Mouse (Mus musculus): ENCODE data around the gene Dglucy. TPM values are rescaled to one million over a fixed set of nuclear protein-coding genes. Genes with fewer than 3 reads are reported as not detected.

The Dglucy gene
- polyA plus RNA-seq, 1 experiment from 2014 or later, result 3.0 TPM

DNA sequence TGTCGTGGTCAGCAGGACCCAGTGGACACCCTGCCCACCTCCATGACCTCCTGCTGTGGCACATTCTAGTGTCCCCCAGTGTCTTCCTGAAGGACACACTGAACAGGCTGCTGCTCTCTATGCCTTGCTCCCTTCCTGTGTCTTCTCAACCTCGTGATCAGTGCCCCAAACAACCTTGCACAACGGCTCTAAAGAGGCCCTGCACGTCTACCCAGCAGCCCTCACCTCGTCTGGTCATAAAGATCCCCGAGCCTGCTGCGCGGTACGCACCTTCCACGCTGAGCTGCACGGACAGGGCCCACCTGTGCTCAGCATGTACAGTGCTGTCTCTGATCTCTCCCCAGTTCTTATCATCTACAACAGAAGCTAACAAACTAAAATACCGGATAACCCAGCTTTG lies 167.1 kb downstream of the Dglucy start:
- H3K9ac ChIP-seq, result no peak overlapping the region
- no peaks in the 10 kb centered on the region for H3K27me3 ChIP-seq
- no peak overlapping the region for H3K4me3 ChIP-seq (replicated peaks)
- H3K4me1 ChIP-seq, result no peaks in the 10 kb centered on the region
- WGBS, result 82% methylated on average over 12 of the region's 12 CpGs
- no peak for ATAC-seq (replicated peaks; ENCODE audit: low FRiP score)
- H3K9me3 ChIP-seq (replicated peaks), result no peaks in the 10 kb centered on the region
- no peak overlapping the region for H3K27ac ChIP-seq
- H3K36me3 ChIP-seq, result peaks cover 75% of the 10 kb centered on the region
- H3K4me2 ChIP-seq, result no peak overlapping the region

Other genes with a start within 250 kb of the Dglucy start
- 3.9 and 4.9 TPM in 2 replicates for gene Rps6ka5, start 52.1 kb upstream of the Dglucy start, polyA plus RNA-seq (2015; fragmentation: Nextera tagmentation; extraction: Ambion mirVana)
- 0.51 and 0.53 TPM in 2 replicates for gene Gpr68, start 129.1 kb downstream of the Dglucy start, polyA plus RNA-seq (2015; fragmentation: Nextera tagmentation; extraction: Ambion mirVana)
- 12.5 and 12.7 TPM in 2 replicates for gene Ccdc88c, start 250.0 kb downstream of the Dglucy start, polyA plus RNA-seq (2015; fragmentation: Nextera tagmentation; extraction: Ambion mirVana)

All from kidney, embryonic 15.5 days (tissue).